Mouse (Mus musculus) brain, embryonic 14.5 days (tissue): ENCODE results near the gene Tbc1d10c.

Source experiments
- CTCF ChIP-seq: fragments of 200-500 bp; IDR thresholded peaks from 2 replicates; pipeline ENCODE4 v1.5.1; 2012; ENCODE audit warnings: inconsistent platforms, mild to moderate bottlenecking, moderate library complexity, borderline replicate concordance; ENCODE audit not compliant: insufficient read depth, insufficient read length; ENCODE audit errors: extremely low read depth
- POLR2A ChIP-seq: fragments of 200-500 bp; IDR thresholded peaks from 2 replicates; pipeline ENCODE4 v1.6.1; 2012; ENCODE audit warnings: mild to moderate bottlenecking, inconsistent platforms, borderline replicate concordance; ENCODE audit not compliant: poor library complexity, insufficient read depth, insufficient read length, severe bottlenecking; ENCODE audit errors: extremely low read depth

DNA sequence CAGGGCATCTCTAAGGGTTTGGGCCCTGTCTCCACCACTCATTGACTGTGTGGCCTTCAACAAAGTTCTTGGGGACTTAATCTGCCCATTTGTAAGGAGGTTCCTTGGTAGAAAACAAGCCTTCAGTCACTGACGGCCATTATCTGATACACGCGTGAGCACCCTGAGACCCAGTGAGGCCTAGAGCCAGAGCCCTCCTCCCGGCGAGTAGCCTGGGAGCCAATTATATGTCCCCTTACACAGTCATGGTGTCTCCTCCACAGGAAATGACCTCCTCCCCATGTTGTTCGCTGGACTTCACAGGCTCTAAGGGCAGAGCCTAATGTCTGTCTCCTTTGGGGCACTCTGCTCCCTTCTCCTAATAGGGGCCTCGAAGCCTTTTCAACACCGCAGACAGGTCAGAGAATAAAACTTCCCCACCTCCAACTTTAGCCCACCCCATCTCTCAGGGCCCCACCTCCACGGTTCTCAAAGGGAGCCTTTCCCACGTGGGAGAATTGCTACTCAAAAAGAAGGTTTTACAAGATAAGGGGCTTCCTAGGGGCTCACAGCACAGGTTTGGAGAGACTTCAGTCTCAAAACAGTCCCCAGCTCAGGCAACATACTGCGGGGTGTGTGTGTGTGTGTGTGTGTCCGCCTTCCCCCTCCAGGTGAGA is 44.6 kb downstream of the Tbc1d10c start:
- no peak for TF ChIP-seq POLR2A
- no peak for TF ChIP-seq CTCF
